Mouse (Mus musculus): Measurements from ENCODE around the gene Fance.
"Not testable (repeated sequence)": the region's sequence is repeated elsewhere in the genome, so short reads cannot be mapped to it uniquely, and the experiment has no call there.

Gene Fance

DNA sequence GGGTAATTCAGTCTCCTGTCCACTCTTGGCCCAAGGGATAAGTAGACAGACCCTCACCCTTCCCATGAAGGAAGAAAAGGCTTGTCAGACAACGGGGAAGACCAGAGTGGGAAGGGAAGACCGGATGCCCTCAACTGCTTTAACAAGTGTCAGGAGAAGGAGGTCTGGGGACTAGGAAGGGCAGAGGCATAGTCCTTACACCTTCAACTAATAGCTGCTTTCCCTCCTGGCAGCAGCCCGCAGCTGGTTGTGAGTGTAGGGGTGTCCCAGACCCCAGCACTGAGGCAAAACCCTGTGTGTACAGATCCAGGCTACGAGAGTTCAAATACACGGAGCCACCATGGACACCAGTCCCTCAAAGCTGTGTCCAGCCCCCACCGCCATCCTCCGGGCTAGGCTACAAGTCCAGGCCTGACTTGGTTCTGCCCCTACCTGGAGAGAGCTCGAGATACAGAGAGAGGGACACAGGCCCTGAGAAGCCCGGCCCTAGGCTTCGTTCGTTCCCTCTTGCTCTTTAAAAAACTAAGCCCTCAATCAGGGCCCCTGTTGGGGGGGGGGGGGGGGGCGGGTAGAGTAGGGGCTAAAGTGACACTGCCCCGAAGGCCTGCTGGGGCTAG lies 36.1 kb downstream of the Fance start:
- no peak for DNase-seq (ENCODE audit: low spot score in 2 of 2)

DNA sequence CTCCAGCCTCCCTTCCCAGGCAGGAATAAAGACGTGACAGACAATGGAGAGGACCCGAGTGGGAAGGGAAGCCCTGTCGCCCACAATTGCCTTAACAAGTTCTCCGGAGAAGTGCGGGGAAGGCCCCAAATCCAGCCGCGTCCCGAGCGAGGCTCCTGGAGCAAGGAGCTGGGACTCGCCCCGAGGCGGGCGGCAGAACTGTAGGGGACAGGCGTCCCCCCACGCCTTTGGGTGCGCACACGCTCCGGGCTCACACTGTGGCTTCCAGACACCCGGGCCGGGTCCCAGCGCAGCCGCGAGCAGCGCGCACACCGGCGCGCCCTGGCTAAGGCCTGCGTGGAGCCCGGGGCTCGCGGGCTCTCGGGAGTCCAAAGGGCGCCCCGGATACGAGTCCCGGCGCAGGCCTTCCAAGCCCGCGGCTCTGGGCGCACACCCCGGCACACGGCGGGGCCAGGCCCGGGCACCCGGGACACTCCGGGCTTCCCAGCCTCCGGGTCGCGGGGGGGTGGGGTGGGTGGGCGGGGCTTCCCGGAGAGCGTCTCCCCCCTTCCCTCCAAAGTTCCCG lies 36.7 kb downstream of the Fance start:
- no peak for DNase-seq (ENCODE audit: low spot score in 2 of 2)

DNA sequence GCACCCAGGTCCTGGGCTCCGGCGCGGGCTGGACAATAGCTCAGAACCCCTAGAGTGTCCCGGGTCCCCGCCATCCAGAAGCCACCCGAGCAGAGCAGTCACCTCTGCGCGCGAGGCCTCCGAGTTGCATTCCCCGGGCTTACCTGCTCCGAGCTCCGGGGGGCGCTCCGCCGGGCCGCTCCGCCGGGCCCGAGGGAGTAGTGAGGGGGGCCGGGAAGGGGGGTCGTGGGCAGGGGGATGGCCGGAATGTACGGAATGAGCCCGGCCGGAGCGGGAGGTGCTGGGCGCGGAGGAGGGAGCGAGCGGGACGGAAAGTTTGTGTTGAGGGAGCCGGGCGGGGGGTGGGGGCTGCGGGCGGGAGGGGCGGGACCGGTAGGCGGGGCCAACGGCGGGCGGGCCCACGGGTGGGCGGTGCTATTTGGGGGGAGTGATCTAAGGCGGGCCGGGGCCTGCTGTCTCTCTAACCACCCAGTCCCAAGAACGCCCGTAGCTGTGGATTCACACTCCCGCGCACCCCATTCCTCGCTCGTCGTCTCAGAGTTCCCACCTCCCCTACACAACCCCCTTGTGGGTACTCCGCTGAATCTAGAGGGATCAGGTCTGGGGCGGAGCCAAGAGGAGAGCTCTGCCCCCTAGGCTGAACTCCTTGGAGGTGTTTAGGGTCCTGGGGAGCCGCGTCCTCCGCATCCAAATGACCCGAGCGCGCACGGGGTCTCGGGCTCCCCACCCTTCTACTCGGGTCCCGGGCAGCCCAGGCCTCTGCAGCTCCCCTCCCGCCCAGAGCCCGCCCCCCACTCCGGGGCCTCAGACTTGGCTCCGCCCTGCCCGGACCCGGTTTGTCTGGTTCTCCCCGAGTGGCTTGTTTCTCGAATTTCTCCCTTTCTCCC lies 37.4 kb downstream of the Fance start, which contains the start of gene Tead3:
Gene Tead3, minus strand, starts transcription at position 352 of the 887 bp plus-strand sequence.
- DNase-seq (ENCODE audit: low spot score in 2 of 2), result peak; percentile 55 to 62

DNA sequence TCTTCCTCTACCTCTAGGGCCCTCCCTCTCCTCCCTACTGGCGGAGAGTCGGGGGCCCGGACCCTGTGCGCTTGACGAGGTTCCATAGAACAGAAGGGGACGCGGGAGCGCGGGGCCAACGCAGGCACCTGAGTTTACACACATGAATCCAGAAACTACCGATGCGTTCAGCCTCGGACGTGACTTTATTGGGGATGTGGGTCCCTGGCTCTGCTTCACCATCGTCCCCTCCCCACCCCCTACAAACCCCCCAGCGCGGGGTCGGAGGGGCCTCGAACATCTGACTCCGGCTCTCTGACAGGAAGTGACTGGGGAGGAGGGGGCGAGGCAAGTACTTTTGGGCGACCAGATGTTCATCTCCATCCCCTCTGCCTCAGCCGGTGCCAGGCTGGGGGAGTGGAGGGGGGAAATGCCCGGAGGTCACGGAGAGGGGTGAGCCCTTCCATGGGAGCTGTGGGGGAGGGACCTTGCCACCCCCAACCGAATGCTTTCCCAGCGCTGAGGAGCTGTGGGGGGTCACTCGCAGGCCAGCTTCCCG lies 38.1 kb downstream of the Fance start:
- DNase-seq (ENCODE audit: low spot score in 2 of 2), result no peak

DNA sequence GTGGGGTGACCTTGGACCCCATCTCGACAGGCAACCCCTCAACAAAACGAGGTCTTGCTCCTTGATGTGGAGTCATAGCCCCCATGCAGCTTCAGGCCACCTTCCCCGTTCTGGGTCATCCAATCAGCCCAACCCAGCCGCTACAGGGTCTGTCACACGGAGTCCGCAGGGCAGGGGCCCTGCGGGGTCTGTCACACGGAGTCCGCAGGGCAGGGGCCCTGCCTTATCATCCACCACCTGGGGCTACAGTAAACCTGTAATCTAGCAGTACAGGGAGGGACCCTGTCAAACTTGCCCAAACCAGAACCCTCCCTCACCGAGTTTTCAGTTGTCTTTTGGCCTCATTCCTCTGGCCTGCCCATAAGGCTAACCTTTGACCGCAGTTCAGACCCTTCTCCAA lies 38.7 kb downstream of the Fance start:
- no peak for DNase-seq (ENCODE audit: low spot score in 2 of 2)

DNA sequence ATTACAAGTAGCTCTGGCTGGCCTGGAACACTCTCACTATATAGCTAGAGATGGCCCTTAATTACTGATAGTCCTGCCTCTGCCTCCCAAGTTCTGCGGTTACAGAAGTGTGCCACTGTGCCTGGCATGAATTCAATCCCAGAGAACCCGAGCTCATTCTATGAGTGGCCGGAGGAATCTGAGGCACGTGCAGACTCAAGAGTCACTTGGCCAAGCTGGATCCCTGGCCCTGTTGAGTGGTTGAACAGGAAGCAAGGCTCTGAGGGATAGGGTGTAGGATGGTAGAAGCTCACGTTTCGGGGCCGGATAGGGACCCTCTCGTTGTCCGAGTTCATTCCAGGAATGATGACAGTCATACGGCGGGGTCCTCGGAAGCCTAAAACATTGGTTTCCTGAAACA lies 42.6 kb downstream of the Fance start:
- DNase-seq (ENCODE audit: low spot score in 2 of 2), result no peak

DNA sequence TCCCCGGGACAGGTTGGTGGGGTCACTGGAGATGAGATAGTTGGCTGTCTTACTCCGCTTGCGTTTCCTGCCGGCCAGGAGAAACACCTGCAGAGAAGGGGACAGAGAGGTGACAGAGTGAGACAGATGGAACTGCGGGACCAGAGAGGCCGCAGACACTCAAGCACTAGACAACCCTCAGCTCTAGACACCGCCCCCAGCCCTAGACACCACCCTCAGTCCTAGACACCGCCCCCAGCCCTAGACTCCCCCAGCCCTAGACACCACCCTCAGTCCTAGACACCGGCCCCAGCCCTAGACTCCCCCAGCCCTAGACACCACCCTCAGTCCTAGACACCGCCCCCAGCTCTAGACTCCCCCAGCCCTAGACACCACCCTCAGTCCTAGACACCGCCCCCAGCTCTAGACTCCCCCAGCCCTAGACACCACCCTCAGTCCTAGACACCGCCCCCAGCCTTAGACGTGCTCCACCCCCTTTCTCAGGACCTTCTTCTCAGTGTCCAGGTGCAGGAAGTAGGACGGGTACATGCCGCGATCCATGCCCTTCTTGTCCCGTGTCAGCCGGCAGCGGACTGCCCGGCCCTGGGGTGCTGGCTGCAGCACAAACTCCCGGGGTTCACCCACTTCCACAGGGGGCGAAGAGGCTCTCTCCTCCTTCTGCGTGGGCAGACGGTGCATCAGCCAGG lies 45.4 kb downstream of the Fance start:
- DNase-seq (ENCODE audit: low spot score in 2 of 2), result not testable (repeated sequence)

DNA sequence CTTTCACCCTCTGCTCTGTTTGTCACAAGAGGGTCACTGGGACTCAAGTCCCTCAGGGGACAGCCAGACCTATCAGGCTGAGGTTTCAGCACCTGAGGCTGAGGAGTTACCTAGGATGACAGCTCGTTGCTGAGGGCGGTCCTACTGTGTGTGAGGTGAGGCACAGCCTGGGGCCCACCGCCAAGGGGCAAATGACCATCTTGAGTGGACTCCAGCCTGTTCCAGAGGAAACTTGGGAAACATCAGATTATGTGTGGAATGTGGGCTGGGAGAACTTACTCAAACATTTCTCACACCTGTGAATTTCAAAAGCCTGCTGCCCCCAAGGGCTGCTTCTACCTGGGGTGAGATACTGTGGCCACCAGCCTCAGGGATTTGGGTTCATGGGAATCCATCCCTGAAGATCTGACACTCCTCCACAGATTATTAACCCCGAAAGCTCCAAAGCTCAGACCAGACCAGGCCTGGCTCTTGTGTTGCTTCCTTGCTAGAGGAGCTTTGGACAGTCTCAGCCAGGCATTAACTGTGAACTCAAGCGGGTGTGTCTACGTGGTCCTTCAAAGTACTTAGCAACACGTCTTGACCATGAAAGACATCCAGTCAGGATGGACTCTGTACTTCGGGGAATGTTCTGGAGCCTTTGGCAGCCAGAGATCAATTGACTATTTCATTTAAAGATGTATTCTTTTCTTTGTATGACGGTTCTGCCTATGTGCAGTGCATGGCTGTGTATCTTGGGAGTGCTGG lies 47.4 kb downstream of the Fance start:
- no peak for DNase-seq (ENCODE audit: low spot score in 2 of 2)

DNA sequence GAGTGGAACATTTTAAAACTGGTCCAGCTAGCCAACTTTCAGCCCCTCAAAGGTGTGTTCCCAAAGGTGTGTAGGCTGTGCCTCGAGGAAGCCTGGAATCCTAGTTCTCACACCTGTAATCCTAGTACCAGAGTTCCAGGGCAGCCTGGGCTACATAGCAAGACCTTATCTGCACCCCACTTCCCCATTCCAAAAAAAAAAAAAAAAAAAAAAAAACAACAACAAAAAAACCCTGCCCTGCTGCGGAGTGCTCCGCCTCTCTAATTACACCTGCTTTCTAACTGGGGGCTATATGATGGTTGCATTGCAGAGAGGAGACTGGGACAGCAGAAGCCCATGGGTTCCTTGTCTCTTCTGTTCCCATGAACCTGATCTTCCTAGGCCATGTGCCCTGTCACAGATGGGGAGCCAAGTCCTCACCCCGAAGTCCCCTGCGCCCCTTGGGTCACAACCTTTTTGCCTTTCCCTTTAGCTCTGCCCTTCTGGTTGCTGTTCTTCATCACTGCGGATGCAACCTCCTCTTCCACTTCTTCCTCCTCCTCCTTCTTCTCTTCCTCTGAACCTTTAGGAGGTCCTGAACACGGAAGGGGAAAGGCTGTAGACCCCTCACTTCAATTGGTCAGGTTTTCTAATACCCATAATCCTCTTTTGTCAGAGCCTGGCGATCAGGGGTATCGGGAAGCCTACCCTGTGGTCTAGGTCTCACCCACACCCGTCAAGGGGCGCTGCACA lies 48.8 kb downstream of the Fance start:
- no peak for DNase-seq (ENCODE audit: low spot score in 2 of 2)

DNA sequence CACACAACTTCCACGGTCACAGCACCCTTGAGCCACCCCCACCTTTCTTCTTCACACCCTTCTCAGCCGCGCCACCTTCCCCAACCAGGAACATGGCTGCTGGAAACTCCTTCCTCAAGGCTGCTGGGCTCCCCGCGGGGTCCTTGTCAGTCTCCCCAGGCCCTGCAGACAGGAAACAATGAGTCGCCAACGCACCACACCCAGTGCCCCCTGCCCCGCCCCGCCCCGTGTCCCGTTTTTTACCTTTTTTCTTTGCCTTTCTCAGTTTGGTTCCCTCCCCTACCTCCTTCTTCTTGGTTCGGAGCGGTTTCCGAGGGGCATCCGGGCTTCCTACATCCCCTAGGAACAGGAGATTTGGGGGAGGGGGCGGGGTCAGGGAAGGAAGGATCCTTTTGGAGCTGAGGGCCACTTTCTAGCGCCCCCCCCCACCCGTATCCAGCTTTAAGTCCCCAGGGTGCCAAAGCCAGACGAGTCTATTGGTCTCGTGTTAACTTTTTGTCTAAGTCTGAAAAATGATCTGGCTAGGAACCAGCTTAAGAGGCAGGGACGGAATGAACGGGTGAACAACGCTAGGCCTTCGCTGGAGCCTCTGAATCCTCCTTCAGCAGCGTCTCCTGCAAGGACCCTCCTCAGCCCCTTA lies 49.5 kb downstream of the Fance start:
- DNase-seq (ENCODE audit: low spot score in 2 of 2), result no peak

DNA sequence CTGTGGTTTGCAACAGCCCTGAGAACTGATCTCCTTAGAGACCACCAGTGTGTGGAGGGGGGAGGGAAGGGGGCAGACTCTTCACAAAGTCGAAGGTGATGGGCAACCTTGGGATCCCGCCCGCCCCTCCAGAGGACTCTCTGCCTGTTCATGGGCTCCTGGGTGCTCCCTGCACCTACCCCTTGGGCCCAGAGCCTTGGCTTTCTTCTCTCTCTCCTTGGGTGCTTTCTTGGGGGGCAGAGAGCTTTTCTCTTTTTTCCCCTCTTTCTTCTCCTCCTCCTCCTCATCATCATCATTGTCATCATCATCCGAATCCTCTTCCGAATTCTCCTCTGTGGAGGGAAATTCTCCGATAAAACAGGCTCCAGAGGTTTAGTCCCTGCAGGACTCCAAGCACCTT lies 50.2 kb downstream of the Fance start:
- no peak for DNase-seq (ENCODE audit: low spot score in 2 of 2)

DNA sequence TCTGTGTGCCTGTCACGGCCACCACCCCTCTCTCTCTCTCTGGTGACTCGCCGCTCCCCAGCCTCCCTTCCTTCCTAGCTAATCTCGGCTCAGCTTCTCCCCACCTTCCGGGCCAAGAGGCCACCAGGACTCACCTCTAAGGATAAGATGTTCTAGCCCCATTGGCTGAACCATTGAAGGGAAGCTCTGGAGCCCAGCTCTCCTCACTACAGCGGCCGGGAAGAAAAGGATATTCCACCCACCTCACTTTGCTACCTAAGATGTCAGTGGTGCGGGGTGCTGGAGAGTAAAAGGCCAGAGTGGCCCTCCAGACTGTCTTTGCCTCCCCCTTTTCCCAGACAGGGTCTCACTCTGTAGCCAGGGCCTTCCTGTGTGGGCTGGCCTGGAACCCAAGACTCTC lies 51.8 kb downstream of the Fance start, which contains the start of gene Tulp1:
Gene Tulp1, minus strand, starts transcription at position 101 of the 400 bp plus-strand sequence.
- no peak for DNase-seq (ENCODE audit: low spot score in 2 of 2)

DNA sequence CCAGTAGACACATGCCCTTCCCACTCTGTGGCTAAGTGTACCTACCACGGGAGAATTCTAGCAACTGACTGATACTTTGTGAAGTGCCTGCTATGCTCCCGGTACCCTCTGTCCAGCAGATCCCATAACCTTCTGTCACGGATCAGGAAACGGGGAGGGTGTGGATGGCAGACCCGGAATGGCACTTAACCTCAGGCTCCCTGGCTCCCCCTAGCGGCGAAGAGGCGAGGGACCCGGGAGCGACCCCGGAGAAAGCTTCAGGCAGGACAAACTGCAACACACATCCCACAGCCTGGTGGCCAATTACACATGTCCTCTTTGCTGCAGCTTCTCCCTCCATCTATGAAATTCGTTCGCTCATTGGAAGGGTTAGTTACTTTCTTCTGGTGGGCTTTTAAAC lies 55.1 kb downstream of the Fance start:
- peak; percentile 61 to 75 for DNase-seq (ENCODE audit: low spot score in 2 of 2)

DNA sequence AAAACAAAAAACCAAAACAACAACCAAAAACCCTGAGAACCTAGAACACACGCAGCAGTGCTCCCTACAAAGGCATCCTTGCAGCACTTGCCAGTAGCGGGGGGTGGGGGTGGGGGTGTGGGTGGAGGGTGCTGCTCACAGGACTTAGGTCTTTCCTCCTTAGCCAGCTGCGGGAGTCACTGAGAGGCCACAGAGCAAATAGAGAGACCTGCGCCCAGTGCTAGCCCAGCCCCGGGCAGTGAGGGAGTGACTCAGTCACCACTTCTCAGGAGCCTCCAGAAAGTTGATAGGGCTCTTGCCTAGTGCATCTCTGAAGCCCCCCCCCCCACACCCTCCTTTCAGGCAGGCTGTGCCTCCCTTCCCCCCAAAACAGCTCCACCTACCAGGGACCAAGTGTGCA lies 55.7 kb downstream of the Fance start:
- DNase-seq (ENCODE audit: low spot score in 2 of 2), result no peak

DNA sequence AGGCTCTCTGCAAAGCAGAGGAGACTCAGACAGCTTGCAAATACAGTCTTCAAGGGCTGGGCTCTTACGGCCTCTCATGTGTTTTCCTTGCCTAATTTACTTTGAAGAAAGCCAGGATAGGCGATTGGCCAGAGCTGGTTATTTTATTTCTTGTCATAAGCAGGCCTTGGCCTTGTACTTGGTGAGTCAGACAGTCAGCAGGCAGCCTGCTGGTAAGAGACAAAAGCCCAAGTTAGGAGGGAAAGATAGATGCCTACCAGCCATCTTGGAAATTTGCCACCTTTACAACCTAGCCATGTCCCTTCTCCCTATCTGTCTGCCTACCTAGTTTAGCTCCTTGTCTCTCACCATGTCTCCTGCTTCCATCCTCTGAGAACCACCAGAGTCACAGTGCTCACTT lies 58.0 kb downstream of the Fance start:
- no peak for DNase-seq (ENCODE audit: low spot score in 2 of 2)

DNA sequence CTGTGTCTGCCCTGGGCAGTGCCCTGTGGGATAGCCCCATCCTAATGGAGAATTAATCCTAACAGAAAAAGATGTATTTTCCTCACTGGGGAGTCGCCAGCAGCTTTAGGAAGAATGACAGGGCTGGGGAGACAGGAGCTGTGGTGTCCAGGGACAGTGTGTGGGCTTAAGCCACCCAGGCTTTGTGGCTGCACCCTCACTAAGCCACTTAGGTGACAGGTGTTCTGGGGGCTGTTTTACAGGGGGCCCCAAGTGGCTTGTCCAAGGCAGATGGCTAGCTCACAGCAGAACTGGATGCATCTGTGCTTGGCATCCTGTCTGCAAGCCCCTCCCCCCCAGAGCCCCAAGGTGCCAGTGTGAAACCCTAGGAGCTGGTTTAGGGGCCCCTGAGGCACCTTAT lies 58.6 kb downstream of the Fance start:
- DNase-seq (ENCODE audit: low spot score in 2 of 2), result no peak

DNA sequence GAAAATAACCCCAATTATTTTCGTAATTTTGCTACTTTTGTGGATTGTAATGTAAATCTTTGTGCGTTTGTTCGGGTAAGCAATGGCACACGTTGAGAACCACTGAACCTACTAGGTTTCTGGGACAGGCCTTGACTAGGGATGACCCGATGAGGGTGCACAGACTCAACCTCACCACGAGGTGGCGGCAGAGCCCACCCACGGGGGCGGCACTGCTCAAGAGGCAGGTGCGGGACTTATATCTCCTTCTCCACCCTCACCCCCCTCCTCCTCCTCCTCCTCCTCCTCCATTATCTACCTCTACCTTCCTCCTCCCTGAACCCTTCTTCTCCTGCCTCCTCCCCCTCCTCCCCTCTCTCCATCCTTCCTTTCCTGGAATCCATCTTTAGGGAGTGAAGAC lies 60.5 kb downstream of the Fance start:
- DNase-seq (ENCODE audit: low spot score in 2 of 2), result peak; percentile 24 to 57

DNA sequence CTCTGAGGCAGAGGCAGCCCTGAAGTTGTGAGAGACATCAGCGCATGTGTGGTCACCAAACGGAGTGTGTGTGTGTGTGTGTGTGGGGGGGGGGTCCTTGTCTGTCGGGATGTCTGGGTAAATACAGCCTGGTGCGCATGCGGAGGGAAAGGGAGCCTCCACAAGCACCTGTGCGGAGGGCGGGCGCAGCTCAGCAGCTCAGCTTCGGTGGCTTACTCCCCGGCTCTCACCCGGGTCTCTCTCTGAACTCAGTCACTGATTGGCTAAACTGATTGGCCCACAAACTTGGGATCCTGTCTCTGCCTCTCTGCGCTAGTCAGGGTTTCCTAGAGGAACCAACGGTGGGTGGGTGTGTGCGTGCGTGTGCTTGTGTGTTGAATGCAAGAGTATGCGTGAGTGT lies 61.2 kb downstream of the Fance start:
- DNase-seq (ENCODE audit: low spot score in 2 of 2), result no peak

DNA sequence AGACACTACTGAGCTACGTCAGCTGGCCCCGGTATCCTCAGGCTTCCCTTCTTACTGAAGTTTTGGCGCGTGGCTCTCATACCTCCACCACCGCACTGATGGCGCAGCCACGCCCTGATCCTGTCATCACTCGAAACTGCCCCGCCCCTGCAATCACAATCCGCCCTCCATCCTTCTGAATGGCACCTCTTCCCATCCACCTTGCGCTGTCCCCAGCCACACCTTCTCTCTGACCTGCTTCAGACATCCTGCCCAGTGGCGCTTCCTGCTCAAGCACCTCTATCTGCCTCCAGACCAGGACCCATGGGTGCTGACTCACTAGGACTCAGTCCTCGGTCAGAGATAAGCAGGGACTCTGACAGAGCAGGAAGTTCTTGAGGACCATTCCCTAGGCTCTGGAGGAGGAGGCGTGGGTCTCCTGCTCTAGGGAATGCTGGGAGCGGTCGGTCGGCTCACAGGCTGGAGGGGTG lies 62.3 kb downstream of the Fance start:
- DNase-seq (ENCODE audit: low spot score in 2 of 2), result no peak

Measured in spleen, postnatal 14 days (tissue).